ENCODE assay signal across 8 mouse cellular contexts in the genomic region with DNA sequence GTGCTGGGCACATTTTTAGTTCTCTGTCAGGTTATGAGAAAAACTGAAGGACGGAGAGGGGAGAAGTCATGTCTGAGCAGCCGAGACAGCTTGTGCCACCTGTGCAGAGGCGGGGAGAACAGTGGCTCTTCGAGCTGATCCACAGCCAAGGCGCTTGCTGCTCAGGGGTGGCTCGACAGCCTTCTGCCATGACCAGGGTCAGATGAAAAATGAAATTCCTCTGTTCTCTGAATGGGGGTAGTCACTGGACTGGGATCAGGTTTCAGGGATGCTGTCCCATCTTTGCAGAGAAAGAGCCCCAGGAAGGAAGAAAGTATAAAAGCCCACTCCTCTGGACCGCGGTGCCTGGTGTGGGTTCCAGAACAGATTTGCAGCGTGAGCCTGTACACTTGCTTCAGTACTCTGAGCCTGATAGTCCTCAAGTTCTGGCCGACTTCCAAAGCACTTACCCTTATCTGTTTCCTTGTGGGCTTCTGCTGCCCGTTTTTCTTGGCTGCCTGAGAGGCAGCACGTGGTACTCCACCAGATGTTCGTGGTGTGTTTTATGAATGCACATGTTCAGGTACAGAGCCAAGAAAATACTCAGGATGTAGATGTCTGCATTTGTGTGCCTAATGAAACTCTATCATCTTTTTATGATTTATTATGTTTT. TPM values are rescaled to one million over a fixed set of nuclear protein-coding genes. Genes with fewer than 3 reads are reported as not detected.
A peak's percentile ranks its signal among the peaks of the same experiment; 100 is the strongest.
DNase-seq lines count a peak whose midpoint lies in the region; ATAC-seq lines count a peak whose summit lies in the region.

No protein-coding gene starts in this region.

- peaks cover 23% of the 10 kb centered on the region for H3K36me3 ChIP-seq in megakaryocyte, embryonic 14.5 days (replicated peaks; ENCODE audit: low read length)
- no peaks in the 10 kb centered on the region for H3K36me3 ChIP-seq in heart, embryonic 10.5 days
- H3K36me3 ChIP-seq in limb, embryonic 13.5 days: no peaks in the 10 kb centered on the region
- no peaks in the 10 kb centered on the region for H3K36me3 ChIP-seq in stomach, embryonic 14.5 days (ENCODE audit: control insufficient read depth, insufficient read depth, low read length)

- whole genome bisulfite sequencing in heart, embryonic 10.5 days: 26% methylated on average over 13 of the region's 13 CpGs
- WGBS in limb, embryonic 13.5 days: 33% methylated on average over 13 of the region's 13 CpGs
- 14% methylated on average over 13 of the region's 13 CpGs for WGBS in stomach, embryonic 14.5 days

- H3K9me3 ChIP-seq in megakaryocyte, embryonic 14.5 days: no peaks in the 10 kb centered on the region
- no peaks in the 10 kb centered on the region for H3K9me3 ChIP-seq in heart, embryonic 10.5 days
- H3K9me3 ChIP-seq in limb, embryonic 13.5 days: no peaks in the 10 kb centered on the region
- no peaks in the 10 kb centered on the region for H3K9me3 ChIP-seq in stomach, embryonic 14.5 days (ENCODE audit: control insufficient read depth, low read depth, low read length)

- H3K4me1 ChIP-seq in megakaryocyte, embryonic 14.5 days: peaks cover 45% of the 10 kb centered on the region
- peaks cover 77% of the 10 kb centered on the region for H3K4me1 ChIP-seq in heart, embryonic 10.5 days
- H3K4me1 ChIP-seq in limb, embryonic 13.5 days: peaks cover 41% of the 10 kb centered on the region
- peaks cover 14% of the 10 kb centered on the region; the same call in 1 of the 2 replicates for H3K4me1 ChIP-seq in stomach, embryonic 14.5 days (ENCODE audit: control insufficient read depth, insufficient read depth, low read length)

- H3K27ac ChIP-seq in heart, embryonic 10.5 days: peak overlapping the region; percentile 59; the same call in 1 of the 2 replicates
- peak overlapping the region; percentile 52; the same call in 1 of the 2 replicates for H3K27ac ChIP-seq in limb, embryonic 13.5 days
- H3K27ac ChIP-seq in stomach, embryonic 14.5 days (ENCODE audit: low read length): no peak overlapping the region

- H3K4me2 ChIP-seq in limb, embryonic 13.5 days (replicated peaks): peak overlapping the region; percentile 9; the same call in 1 of the 2 replicates
- H3K4me2 ChIP-seq in stomach, embryonic 14.5 days (replicated peaks; ENCODE audit: low read depth, low read length): no peak overlapping the region

- DNase-seq in cerebellum, adult 11 months: peak; percentile 62
- peak; percentile 88 for DNase-seq in heart, embryonic 10.5 days (ENCODE audit: low spot score)
- DNase-seq in right cerebral cortex, postnatal 4 days: no peak
- DNase-seq in layer of hippocampus, adult 8-10 months (ENCODE audit: low spot score in 2 of 2): no peak

- H3K9ac ChIP-seq in limb, embryonic 13.5 days: no peak overlapping the region
- H3K9ac ChIP-seq in stomach, embryonic 14.5 days (replicated peaks; ENCODE audit: low read depth, low read length): no peak overlapping the region

- ATAC-seq in megakaryocyte, adult 5-6 weeks (ENCODE audit: poor library complexity, severe bottlenecking): no peak
- ATAC-seq in limb, embryonic 13.5 days (ENCODE audit: low FRiP score, low read depth): peak; percentile 89
- ATAC-seq in stomach, embryonic 14.5 days (ENCODE audit: insufficient number of reproducible peaks, insufficient read depth, low FRiP score, low read depth): peak; percentile 66

- peaks cover 4% of the 10 kb centered on the region for H3K27me3 ChIP-seq in megakaryocyte, embryonic 14.5 days (replicated peaks)
- no peaks in the 10 kb centered on the region for H3K27me3 ChIP-seq in heart, embryonic 10.5 days (ENCODE audit: insufficient read depth, poor library complexity, severe bottlenecking)
- no peaks in the 10 kb centered on the region for H3K27me3 ChIP-seq in limb, embryonic 13.5 days
- no peaks in the 10 kb centered on the region for H3K27me3 ChIP-seq in stomach, embryonic 14.5 days (ENCODE audit: control insufficient read depth, insufficient read depth, low read length)

- H3K4me3 ChIP-seq in megakaryocyte, embryonic 14.5 days (replicated peaks): peak overlapping the region; percentile 64
- H3K4me3 ChIP-seq in heart, embryonic 10.5 days: no peak overlapping the region; the same call in 1 of the 2 replicates
- no peak overlapping the region for H3K4me3 ChIP-seq in limb, embryonic 13.5 days
- H3K4me3 ChIP-seq in stomach, embryonic 14.5 days (ENCODE audit: low read depth, low read length): no peak overlapping the region

RNA-seq across cellular contexts. Expression of gene Ak4, which starts 20.8 kb away (rescaled TPM):
- 14.3 and 33.3 TPM in 2 replicates for polyA plus RNA-seq in megakaryocyte, embryonic 14.5 days (2012; ENCODE audit: insufficient read depth, low replicate concordance)
- total RNA-seq in megakaryocyte, adult 5-6 weeks (2015): 0.18 TPM in 1 of 2 replicates, not detected in the other
- 0.11 TPM in 1 of 2 replicates, not detected in the other for total RNA-seq in megakaryocyte, adult 5-6 weeks (2017)
- polyA plus RNA-seq in heart, embryonic 10.5 days (2016; fragmentation: Nextera tagmentation; extraction: Ambion mirVana): 28.5 and 30.4 TPM in 2 replicates
- 12.1 and 13.2 TPM in 2 replicates for polyA plus RNA-seq in limb, embryonic 13.5 days (2015; fragmentation: Nextera tagmentation; extraction: Ambion mirVana)
- 7.8 and 10.1 TPM in 2 replicates for polyA plus RNA-seq in stomach, embryonic 14.5 days (2014; fragmentation: Nextera tagmentation; extraction: Ambion mirVana)
- total RNA-seq in layer of hippocampus, adult 8-10 months (2022): 10 to 100 TPM; 49.4 to 89.0 (median 61.8) TPM

RNA-seq across cellular contexts. Expression of gene Dnajc6, which starts 56.6 kb away (rescaled TPM):
- 0.02 TPM in 1 of 2 replicates, not detected in the other for polyA plus RNA-seq in megakaryocyte, embryonic 14.5 days (2012; ENCODE audit: insufficient read depth, low replicate concordance)
- total RNA-seq in megakaryocyte, adult 5-6 weeks (2015): 0.16 and 0.76 TPM in 2 replicates
- 0.66 and 1.6 TPM in 2 replicates for total RNA-seq in megakaryocyte, adult 5-6 weeks (2017)
- 0.44 and 0.59 TPM in 2 replicates for polyA plus RNA-seq in heart, embryonic 10.5 days (2016; fragmentation: Nextera tagmentation; extraction: Ambion mirVana)
- 0.52 and 1.2 TPM in 2 replicates for polyA plus RNA-seq in limb, embryonic 13.5 days (2015; fragmentation: Nextera tagmentation; extraction: Ambion mirVana)
- 2.4 and 2.8 TPM in 2 replicates for polyA plus RNA-seq in stomach, embryonic 14.5 days (2014; fragmentation: Nextera tagmentation; extraction: Ambion mirVana)
- 100 to 1,000 TPM; 267 to 340 (median 308) TPM for total RNA-seq in layer of hippocampus, adult 8-10 months (2022)

Comparison
In these comparisons a context has a peak if more than half of its experiments do, and no peak if none do; other contexts are left out.
1. DNase-seq: peak in cerebellum, adult 11 months (single experiment) and heart, embryonic 10.5 days (single experiment); none in right cerebral cortex, postnatal 4 days (single experiment) and layer of hippocampus, adult 8-10 months (0 of 2).